Mouse (Mus musculus) A20 (cell line): Measurements from ENCODE around the gene Ssc4d.

ENCODE experiments used
- DNase-seq: peaks from one replicate; pipeline ENCODE4 v3.0.0-alpha.2; 2011; ENCODE audit warnings: low read depth, low spot score

Ssc4d gene

GRCm38 (mm10) chr5:135974365-135974764 is at the start of gene Ssc4d:
Ssc4d (minus strand) TSS chr5:135974531.
- no peak for DNase-seq

GRCm38 (mm10) chr5:136019907-136020306 is 45.6 kb upstream of the Ssc4d start:
- DNase-seq = no peak

GRCm38 (mm10) chr5:136018726-136019125 is 44.4 kb upstream of the Ssc4d start:
- no peak for DNase-seq

GRCm38 (mm10) chr5:136017262-136017661 is 42.9 kb upstream of the Ssc4d start:
- DNase-seq = no peak

- DNase-seq = no peak
Measured at GRCm38 (mm10) chr5:136016014-136016876, 41.9 kb upstream of the Ssc4d start.

GRCm38 (mm10) chr5:136015586-136015985 is 41.3 kb upstream of the Ssc4d start:
- DNase-seq = no peak

GRCm38 (mm10) chr5:136014877-136015276 is 40.5 kb upstream of the Ssc4d start:
- no peak for DNase-seq

- DNase-seq = no peak
Measured at GRCm38 (mm10) chr5:136007745-136008144, 33.4 kb upstream of the Ssc4d start.

GRCm38 (mm10) chr5:136004537-136004936 is 30.2 kb upstream of the Ssc4d start:
- no peak for DNase-seq

GRCm38 (mm10) chr5:136002751-136003151 is 28.4 kb upstream of the Ssc4d start:
- DNase-seq = peak; percentile 73

GRCm38 (mm10) chr5:136002325-136002724 is 28.0 kb upstream of the Ssc4d start:
- no peak for DNase-seq

GRCm38 (mm10) chr5:136001222-136001621 is 26.9 kb upstream of the Ssc4d start:
- peak; percentile 82 for DNase-seq

GRCm38 (mm10) chr5:135996162-135996561 is 21.8 kb upstream of the Ssc4d start:
- no peak for DNase-seq

- DNase-seq = peak; percentile 93
Measured at GRCm38 (mm10) chr5:135994725-135995687, 20.7 kb upstream of the Ssc4d start, which contains the start of gene Dtx2. Dtx2 (plus strand) TSS chr5:135994800.

GRCm38 (mm10) chr5:135994335-135994724 is 20.0 kb upstream of the Ssc4d start:
- DNase-seq = no peak

- DNase-seq = peak; percentile 55
Measured at GRCm38 (mm10) chr5:135993381-135993965, 19.1 kb upstream of the Ssc4d start.

- peak; percentile 88 for DNase-seq
Measured at GRCm38 (mm10) chr5:135990601-135991000, 16.3 kb upstream of the Ssc4d start.

- DNase-seq = peak; percentile 58
Measured at GRCm38 (mm10) chr5:135987248-135987647, 12.9 kb upstream of the Ssc4d start.

GRCm38 (mm10) chr5:135984546-135985044 is 10.3 kb upstream of the Ssc4d start:
- no peak for DNase-seq

GRCm38 (mm10) chr5:135982398-135982797 is 8.1 kb upstream of the Ssc4d start:
- peak; percentile 55 for DNase-seq

GRCm38 (mm10) chr5:135979904-135980303 is 5.6 kb upstream of the Ssc4d start, which contains the start of gene Zp3:
Zp3 (plus strand) TSS chr5:135980099.
- no peak for DNase-seq
